Mouse (Mus musculus) CD8-positive naive resting alpha-beta T cell, adult 2 months (primary cell): ENCODE results near the gene B4galt5.

ENCODE experiments used
- DNase-seq, 2 experiments: peaks; one replicate each; pipeline ENCODE4 v3.0.0; 2022; ENCODE audit warnings: low read depth in 2 of 2, low spot score in 2 of 2

Gene B4galt5

GRCm38 (mm10) chr2:167305382-167306272 lies 43.4 kb downstream of the B4galt5 start:
- DNase-seq = no peak

- no peak for DNase-seq
These were observed 44.2 kb downstream of the B4galt5 start for GRCm38 (mm10) chr2:167304651-167305381.

GRCm38 (mm10) chr2:167303806-167304205 lies 45.2 kb downstream of the B4galt5 start:
- DNase-seq = no peak

GRCm38 (mm10) chr2:167303196-167303595 lies 45.8 kb downstream of the B4galt5 start:
- no peak for DNase-seq

- DNase-seq = no peak
These were observed 46.3 kb downstream of the B4galt5 start for GRCm38 (mm10) chr2:167302641-167303040.

GRCm38 (mm10) chr2:167302031-167302430 lies 47.0 kb downstream of the B4galt5 start:
- no peak for DNase-seq

- no peak for DNase-seq
These were observed 47.4 kb downstream of the B4galt5 start for GRCm38 (mm10) chr2:167301601-167302000.

GRCm38 (mm10) chr2:167300943-167301497 lies 48.0 kb downstream of the B4galt5 start:
- no peak for DNase-seq

GRCm38 (mm10) chr2:167299861-167300667 lies 48.9 kb downstream of the B4galt5 start:
- DNase-seq = no peak

GRCm38 (mm10) chr2:167298729-167299705 lies 50.0 kb downstream of the B4galt5 start:
- DNase-seq = no peak

- no peak for DNase-seq
These were observed 51.0 kb downstream of the B4galt5 start for GRCm38 (mm10) chr2:167297985-167298384.

GRCm38 (mm10) chr2:167294926-167295325 lies 54.1 kb downstream of the B4galt5 start:
- no peak for DNase-seq

GRCm38 (mm10) chr2:167294216-167294615 lies 54.8 kb downstream of the B4galt5 start:
- DNase-seq = no peak

- DNase-seq = no peak
These were observed 55.5 kb downstream of the B4galt5 start for GRCm38 (mm10) chr2:167293289-167294085.

- no peak for DNase-seq
These were observed 56.1 kb downstream of the B4galt5 start for GRCm38 (mm10) chr2:167292854-167293253.

- DNase-seq = no peak
These were observed 56.8 kb downstream of the B4galt5 start for GRCm38 (mm10) chr2:167292151-167292591.

- no peak for DNase-seq
These were observed 57.3 kb downstream of the B4galt5 start for GRCm38 (mm10) chr2:167291656-167292055.

- DNase-seq = no peak
These were observed 67.5 kb downstream of the B4galt5 start for GRCm38 (mm10) chr2:167281461-167281860.

- no peak for DNase-seq
These were observed 68.0 kb downstream of the B4galt5 start for GRCm38 (mm10) chr2:167280986-167281310.
